Mouse (Mus musculus): ENCODE measurements at regions not wholly inside any gene's neighbourhood (a gene's known extent, or its start where the extent isn't known, plus 50 kb on each side); places are given as distances from the start of the nearest gene placed in this dataset.

DNA sequence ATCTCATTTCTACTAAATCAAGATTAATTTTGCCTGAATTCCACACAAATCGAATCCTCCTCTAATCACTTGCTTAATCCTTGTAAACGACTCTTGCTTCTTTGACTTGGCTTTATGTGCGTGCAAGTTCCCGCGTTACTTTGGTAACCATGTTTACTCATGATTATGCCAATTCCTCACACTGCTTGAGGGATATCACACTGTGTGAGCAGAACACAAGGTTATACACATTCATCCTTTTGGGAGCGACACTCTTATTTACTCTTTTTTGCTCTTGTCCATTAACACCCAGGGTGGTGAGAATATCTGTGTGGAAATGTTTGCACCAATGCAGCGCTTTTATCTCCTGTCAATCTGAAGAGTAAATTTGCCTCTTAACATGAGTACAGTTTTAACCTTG is 310.0 kb downstream of the Ipmk start:
- no peak overlapping the region for H3K4me2 ChIP-seq (replicated peaks)
- no peaks in the 10 kb centered on the region for H3K27me3 ChIP-seq (replicated peaks)
- no peak overlapping the region for H3K4me3 ChIP-seq (replicated peaks)
- 74% methylated on average over 7 of the region's 7 CpGs for WGBS
- no peaks in the 10 kb centered on the region for H3K36me3 ChIP-seq
- H3K9ac ChIP-seq: no peak overlapping the region
- no peaks in the 10 kb centered on the region for H3K4me1 ChIP-seq (replicated peaks)
- no peak overlapping the region for H3K27ac ChIP-seq
- no peak for ATAC-seq
- no peaks in the 10 kb centered on the region for H3K9me3 ChIP-seq

GRCm38 (mm10) chr10:71663545-71663944 is 316.0 kb downstream of the Ipmk start:
- 75% methylated on average over 5 of the region's 5 CpGs for WGBS
- H3K9me3 ChIP-seq: no peaks in the 10 kb centered on the region
- H3K4me2 ChIP-seq (replicated peaks): no peak overlapping the region
- H3K27ac ChIP-seq: no peak overlapping the region
- ATAC-seq: no peak
- no peak overlapping the region for H3K4me3 ChIP-seq (replicated peaks)
- H3K9ac ChIP-seq: no peak overlapping the region
- no peaks in the 10 kb centered on the region for H3K4me1 ChIP-seq (replicated peaks)
- H3K36me3 ChIP-seq: no peaks in the 10 kb centered on the region
- no peaks in the 10 kb centered on the region for H3K27me3 ChIP-seq (replicated peaks)

- H3K9me3 ChIP-seq: no peaks in the 10 kb centered on the region
- no peaks in the 10 kb centered on the region for H3K27me3 ChIP-seq (replicated peaks)
- no peak overlapping the region for H3K9ac ChIP-seq
- WGBS: 84% methylated on average over 7 of the region's 7 CpGs
- H3K4me3 ChIP-seq (replicated peaks): no peak overlapping the region
- no peak overlapping the region for H3K4me2 ChIP-seq (replicated peaks)
- H3K36me3 ChIP-seq: no peaks in the 10 kb centered on the region
- ATAC-seq: no peak
- H3K4me1 ChIP-seq (replicated peaks): no peaks in the 10 kb centered on the region
- H3K27ac ChIP-seq: no peak overlapping the region
Observed at GRCm38 (mm10) chr10:71667160-71667571, 319.6 kb downstream of the Ipmk start.

DNA sequence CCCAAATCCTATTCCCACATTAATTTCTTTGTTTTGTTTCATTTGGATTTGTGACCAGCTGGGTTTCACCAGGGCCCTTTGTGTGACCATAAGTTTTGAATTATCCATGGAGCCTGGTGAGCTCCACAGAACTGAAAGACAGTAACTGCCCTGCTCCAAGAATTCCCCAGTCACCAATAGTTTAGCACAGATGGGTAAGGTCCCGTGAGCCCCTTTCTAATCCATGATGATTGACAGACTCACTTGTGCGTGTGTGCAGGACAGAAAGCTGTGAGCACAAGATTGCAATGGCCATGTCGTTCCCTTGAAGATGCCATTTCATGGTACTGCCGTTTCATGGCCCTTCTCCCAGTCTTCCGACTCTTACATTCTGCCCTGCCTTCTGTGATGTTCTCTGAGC is 331.7 kb downstream of the Ipmk start:
- Histone ChIP-seq H3K4me3 (replicated peaks) (no peak overlapping the region), H3K4me1 (replicated peaks) (no peaks in the 10 kb centered on the region), H3K36me3 (no peaks in the 10 kb centered on the region), H3K9me3 (no peaks in the 10 kb centered on the region), H3K27me3 (replicated peaks) (no peaks in the 10 kb centered on the region), H3K4me2 (replicated peaks) (no peak overlapping the region), H3K27ac (no peak overlapping the region), H3K9ac (no peak overlapping the region)
- WGBS: 90% methylated on average over 5 of the region's 5 CpGs
- ATAC-seq: no peak

GRCm38 (mm10) chr10:71713456-71713855 is 365.9 kb downstream of the Ipmk start:
- no peak for ATAC-seq
- Histone ChIP-seq H3K27me3 (replicated peaks) (no peaks in the 10 kb centered on the region), H3K9ac (no peak overlapping the region), H3K4me1 (replicated peaks) (no peaks in the 10 kb centered on the region), H3K36me3 (no peaks in the 10 kb centered on the region), H3K4me3 (replicated peaks) (no peak overlapping the region), H3K4me2 (replicated peaks) (no peak overlapping the region), H3K9me3 (no peaks in the 10 kb centered on the region), H3K27ac (no peak overlapping the region)
- WGBS: 91% methylated on average over 2 of the region's 2 CpGs

- H3K4me3 ChIP-seq (replicated peaks): no peak overlapping the region
- no peaks in the 10 kb centered on the region for H3K4me1 ChIP-seq (replicated peaks)
- no peaks in the 10 kb centered on the region for H3K9me3 ChIP-seq
- no peak overlapping the region for H3K4me2 ChIP-seq (replicated peaks)
- H3K27ac ChIP-seq: no peak overlapping the region
- 63% methylated on average over 4 of the region's 4 CpGs for WGBS
- no peak for ATAC-seq
- H3K27me3 ChIP-seq (replicated peaks): no peaks in the 10 kb centered on the region
- H3K36me3 ChIP-seq: no peaks in the 10 kb centered on the region
- no peak overlapping the region for H3K9ac ChIP-seq
Observed at GRCm38 (mm10) chr10:71727746-71728145, 380.2 kb downstream of the Ipmk start.

- no peaks in the 10 kb centered on the region for H3K9me3 ChIP-seq
- ATAC-seq: no peak
- H3K36me3 ChIP-seq: no peaks in the 10 kb centered on the region
- no peaks in the 10 kb centered on the region for H3K4me1 ChIP-seq (replicated peaks)
- WGBS: 80% methylated on average over 3 of the region's 3 CpGs
- no peaks in the 10 kb centered on the region for H3K27me3 ChIP-seq (replicated peaks)
- no peak overlapping the region for H3K4me3 ChIP-seq (replicated peaks)
- H3K27ac ChIP-seq: no peak overlapping the region
- no peak overlapping the region for H3K4me2 ChIP-seq (replicated peaks)
- H3K9ac ChIP-seq: no peak overlapping the region
Observed at GRCm38 (mm10) chr10:71733821-71734220, 386.3 kb downstream of the Ipmk start.

- Histone ChIP-seq H3K36me3 (no peaks in the 10 kb centered on the region), H3K27me3 (replicated peaks) (no peaks in the 10 kb centered on the region), H3K27ac (no peak overlapping the region), H3K4me3 (replicated peaks) (no peak overlapping the region), H3K9me3 (no peaks in the 10 kb centered on the region), H3K9ac (no peak overlapping the region), H3K4me1 (replicated peaks) (no peaks in the 10 kb centered on the region), H3K4me2 (replicated peaks) (no peak overlapping the region)
- ATAC-seq: no peak
- 69% methylated on average over 2 of the region's 2 CpGs for WGBS
Observed at GRCm38 (mm10) chr10:71734481-71734880, 386.9 kb downstream of the Ipmk start.

DNA sequence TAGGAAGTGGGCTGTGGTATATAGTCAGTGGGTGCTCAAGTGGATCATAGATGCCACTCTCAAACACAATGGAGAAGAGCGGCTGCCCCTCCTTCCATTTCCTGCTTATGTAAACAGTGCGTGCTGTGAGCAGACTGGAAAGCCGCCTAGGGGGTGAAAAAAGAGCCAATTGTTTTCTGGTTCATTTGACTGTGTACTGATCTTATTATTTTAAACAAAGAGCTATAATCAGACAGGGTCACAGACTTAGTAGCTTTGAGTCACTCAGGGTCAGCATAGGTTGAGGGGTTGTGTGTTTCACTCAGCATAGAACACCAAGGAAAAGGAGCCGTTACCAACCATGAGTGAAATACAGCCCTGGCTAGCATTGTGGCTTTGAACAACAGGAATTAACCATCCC is 390.7 kb downstream of the Ipmk start:
- ATAC-seq: no peak
- no peak overlapping the region for H3K27ac ChIP-seq
- no peak overlapping the region for H3K4me3 ChIP-seq (replicated peaks)
- H3K4me1 ChIP-seq (replicated peaks): no peaks in the 10 kb centered on the region
- no peak overlapping the region for H3K4me2 ChIP-seq (replicated peaks)
- no peaks in the 10 kb centered on the region for H3K36me3 ChIP-seq
- H3K9ac ChIP-seq: no peak overlapping the region
- no peaks in the 10 kb centered on the region for H3K9me3 ChIP-seq
- H3K27me3 ChIP-seq (replicated peaks): no peaks in the 10 kb centered on the region
- WGBS: 21% methylated on average over 4 of the region's 4 CpGs

DNA sequence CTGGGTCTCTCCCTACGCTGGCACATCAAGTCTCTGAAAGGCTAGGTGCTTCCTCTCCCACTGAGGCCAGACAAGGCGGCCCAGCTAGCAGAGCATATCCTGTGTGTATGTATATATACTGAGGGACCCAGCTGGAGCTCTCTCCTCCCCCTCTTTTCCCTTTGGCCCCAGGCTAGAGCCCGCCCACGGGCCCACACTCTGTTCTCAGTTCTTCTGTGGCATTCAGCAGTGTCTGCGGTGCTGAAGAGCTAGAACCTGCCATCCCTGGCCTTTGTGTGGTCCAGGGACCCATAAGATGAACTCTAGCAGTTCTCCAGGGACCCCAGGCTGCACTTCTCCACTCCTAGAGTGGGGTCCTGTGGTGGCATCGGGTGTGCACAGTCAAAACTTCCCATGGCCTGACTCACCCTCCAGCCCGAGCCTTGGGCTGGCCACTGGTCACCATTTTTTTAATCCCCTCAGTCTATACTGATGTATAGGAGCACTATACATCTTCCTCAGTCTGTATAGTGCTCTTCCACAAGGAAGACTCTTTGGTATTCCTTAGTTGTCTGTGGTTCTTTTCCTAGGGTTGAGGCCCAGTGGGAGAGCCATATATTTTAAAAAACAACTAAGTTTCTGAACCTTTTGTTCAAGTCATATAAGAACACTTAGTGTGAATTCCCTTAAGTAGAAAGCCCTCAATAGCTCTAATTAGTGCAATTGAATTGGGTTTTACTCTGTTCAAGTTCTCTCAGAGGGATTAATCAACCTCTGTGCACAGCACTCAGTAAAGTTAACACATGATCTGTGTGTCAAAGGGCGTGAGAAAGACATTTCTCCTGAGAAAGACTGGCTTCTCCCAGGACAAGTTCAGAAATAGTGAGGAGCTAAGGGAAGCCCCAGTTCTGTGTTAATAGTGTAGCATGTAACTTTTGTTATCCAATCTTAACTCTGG is 401.3 kb downstream of the Ipmk start:
- Histone ChIP-seq H3K27me3 (replicated peaks) (no peaks in the 10 kb centered on the region), H3K36me3 (no peaks in the 10 kb centered on the region), H3K4me2 (replicated peaks) (no peak overlapping the region), H3K9ac (no peak overlapping the region), H3K27ac (no peak overlapping the region), H3K9me3 (no peaks in the 10 kb centered on the region), H3K4me1 (replicated peaks) (no peaks in the 10 kb centered on the region), H3K4me3 (replicated peaks) (no peak overlapping the region)
- ATAC-seq: no peak
- WGBS: 79% methylated on average over 8 of the region's 8 CpGs

DNA sequence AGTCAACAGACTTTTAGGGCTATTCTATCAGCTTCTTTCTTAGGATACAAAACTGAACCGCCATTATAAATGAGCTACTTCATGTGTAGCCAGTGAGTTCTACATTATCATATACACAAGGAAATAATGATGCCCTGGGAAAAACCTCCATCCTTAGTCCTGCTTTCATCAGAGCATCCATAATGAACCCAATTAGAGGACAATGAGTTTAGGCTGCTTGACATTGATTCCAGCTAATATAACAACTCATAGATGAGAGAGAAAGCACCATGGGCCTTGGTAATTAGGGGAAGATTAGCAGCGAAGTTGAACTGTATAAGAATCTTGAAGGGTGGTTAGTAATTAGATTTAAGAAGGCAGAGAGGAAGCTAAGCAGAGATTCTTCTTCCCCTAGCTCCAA is 405.7 kb downstream of the Ipmk start:
- ATAC-seq: no peak
- Histone ChIP-seq H3K27me3 (replicated peaks) (no peaks in the 10 kb centered on the region), H3K4me1 (replicated peaks) (no peaks in the 10 kb centered on the region), H3K27ac (no peak overlapping the region), H3K9me3 (no peaks in the 10 kb centered on the region), H3K4me2 (replicated peaks) (no peak overlapping the region), H3K9ac (no peak overlapping the region), H3K4me3 (replicated peaks) (no peak overlapping the region), H3K36me3 (no peaks in the 10 kb centered on the region)
- 81% methylated on average over 2 of the region's 2 CpGs for WGBS

- no peak overlapping the region for H3K27ac ChIP-seq
- no peaks in the 10 kb centered on the region for H3K36me3 ChIP-seq
- ATAC-seq: no peak
- no peaks in the 10 kb centered on the region for H3K4me1 ChIP-seq (replicated peaks)
- H3K9ac ChIP-seq: no peak overlapping the region
- H3K4me2 ChIP-seq (replicated peaks): no peak overlapping the region
- H3K9me3 ChIP-seq: no peaks in the 10 kb centered on the region
- WGBS: 59% methylated on average over 3 of the region's 3 CpGs
- H3K4me3 ChIP-seq (replicated peaks): no peak overlapping the region
- H3K27me3 ChIP-seq (replicated peaks): no peaks in the 10 kb centered on the region
Observed at GRCm38 (mm10) chr10:71754799-71755198, 407.2 kb downstream of the Ipmk start.

DNA sequence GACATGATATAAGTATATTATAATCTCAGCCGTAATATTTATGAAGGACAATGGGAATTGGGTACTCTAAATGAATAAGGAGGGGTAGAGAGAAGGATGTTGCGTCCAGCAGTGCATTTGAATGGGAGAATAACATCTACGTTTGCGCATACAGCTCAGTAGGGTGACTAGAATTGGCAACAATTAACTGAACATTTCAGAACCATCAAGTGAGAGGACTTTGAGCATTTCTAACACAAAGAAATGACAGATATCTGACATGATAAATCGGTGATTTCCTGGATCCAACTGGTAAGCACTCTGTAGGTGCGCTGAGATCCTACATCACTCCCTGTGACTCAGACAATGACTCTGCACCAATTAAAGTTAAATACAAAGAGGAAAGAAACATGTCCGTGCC is 431.3 kb downstream of the Ipmk start:
- Histone ChIP-seq H3K4me3 (replicated peaks) (no peak overlapping the region), H3K9ac (no peak overlapping the region), H3K4me1 (replicated peaks) (no peaks in the 10 kb centered on the region), H3K27me3 (replicated peaks) (no peaks in the 10 kb centered on the region), H3K4me2 (replicated peaks) (no peak overlapping the region), H3K27ac (no peak overlapping the region), H3K36me3 (no peaks in the 10 kb centered on the region), H3K9me3 (no peaks in the 10 kb centered on the region)
- WGBS: 94% methylated on average over 7 of the region's 7 CpGs
- no peak for ATAC-seq
